ENCODE assay signal across 11 mouse cellular contexts in the genomic region with DNA sequence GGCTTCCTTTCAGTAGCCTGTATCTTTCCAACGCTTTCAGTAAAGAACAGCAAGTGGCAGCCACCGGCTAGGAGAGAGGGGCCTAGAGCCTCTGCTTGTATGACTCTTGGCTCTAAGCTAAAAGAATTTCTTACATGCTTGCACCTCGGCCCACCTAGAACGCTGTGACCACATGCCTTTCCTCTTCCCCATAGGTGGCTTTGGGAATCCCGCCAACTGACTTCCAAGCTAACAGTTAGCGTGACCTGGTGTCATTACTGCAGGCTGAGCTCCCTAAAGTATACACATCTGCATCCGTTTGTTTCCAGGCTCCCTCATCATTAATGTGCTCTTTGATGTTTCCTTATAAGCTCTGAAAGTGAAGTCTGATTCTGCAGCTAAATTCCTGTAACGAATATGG. TPM values are rescaled to one million over a fixed set of nuclear protein-coding genes. Genes with fewer than 3 reads are reported as not detected.
DNase-seq lines count a peak whose midpoint lies in the region; ATAC-seq and TF ChIP-seq lines count a peak whose summit lies in the region.
"Had no signal": no experiment of that assay in that cellular context is flagged by ENCODE, and none has a peak within 500 bp of the region (broad histone marks: within the 10 kb centered on the region; RNA-seq: fewer than 3 reads in every experiment).

No protein-coding gene starts in this region.

- peak overlapping the region; percentile 81; the same call in 1 of the 2 replicates for H3K4me2 ChIP-seq in lung, embryonic 14.5 days
- H3K4me2 ChIP-seq in forebrain, embryonic 15.5 days (replicated peaks): peak overlapping the region; percentile 60
- H3K4me2 ChIP-seq in limb, embryonic 13.5 days (replicated peaks): peak overlapping the region; percentile 76

- TF ChIP-seq POLR2A in olfactory bulb, adult 2 months (IDR thresholded peaks at IDR 0.05; ENCODE audit: insufficient read depth, low read depth, low read length): no peak
- TF ChIP-seq POLR2A in lung, adult 2 months (IDR thresholded peaks at IDR 0.05; ENCODE audit: borderline replicate concordance, extremely low read depth, low read depth, low read length): no peak

- WGBS in lung, embryonic 14.5 days: 67% methylated on average over 8 of the region's 8 CpGs
- 74% methylated on average over 8 of the region's 8 CpGs for WGBS in forebrain, embryonic 15.5 days
- WGBS in limb, embryonic 13.5 days: 37% methylated on average over 8 of the region's 8 CpGs
- WGBS in olfactory bulb, adult 2 months: 71% methylated on average over 8 of the region's 8 CpGs
- 67% methylated on average over 8 of the region's 8 CpGs for WGBS in lung, adult 2 months

- H3K9me3 ChIP-seq in lung, embryonic 14.5 days (ENCODE audit: low read depth, low read length): no peaks in the 10 kb centered on the region
- no peaks in the 10 kb centered on the region for H3K9me3 ChIP-seq in forebrain, embryonic 15.5 days
- no peaks in the 10 kb centered on the region for H3K9me3 ChIP-seq in limb, embryonic 13.5 days
- H3K9me3 ChIP-seq: lung, embryonic 15.5 days; stomach, embryonic 15.5 days had no signal

- no peak for ATAC-seq in lung, embryonic 14.5 days (ENCODE audit: insufficient read depth)
- ATAC-seq in forebrain, embryonic 15.5 days (replicated peaks): no peak
- no peak for ATAC-seq in limb, embryonic 13.5 days (ENCODE audit: low FRiP score, low read depth)

- no peak overlapping the region for H3K9ac ChIP-seq in lung, embryonic 14.5 days
- no peak overlapping the region for H3K9ac ChIP-seq in forebrain, embryonic 15.5 days (replicated peaks)
- H3K9ac ChIP-seq in limb, embryonic 13.5 days: no peak overlapping the region
- H3K9ac ChIP-seq: lung, embryonic 15.5 days; stomach, embryonic 15.5 days had no signal

- H3K27me3 ChIP-seq in lung, embryonic 14.5 days (ENCODE audit: insufficient read depth, low read length): no peaks in the 10 kb centered on the region
- H3K27me3 ChIP-seq in forebrain, embryonic 15.5 days: no peaks in the 10 kb centered on the region
- no peaks in the 10 kb centered on the region for H3K27me3 ChIP-seq in limb, embryonic 13.5 days
- H3K27me3 ChIP-seq: lung, embryonic 15.5 days; stomach, embryonic 15.5 days had no signal

- no peaks in the 10 kb centered on the region; the same call in 1 of the 2 replicates for H3K36me3 ChIP-seq in lung, embryonic 14.5 days (ENCODE audit: insufficient read depth)
- no peaks in the 10 kb centered on the region for H3K36me3 ChIP-seq in forebrain, embryonic 15.5 days
- H3K36me3 ChIP-seq in limb, embryonic 13.5 days: peaks cover under 1% of the 10 kb centered on the region; the same call in 1 of the 2 replicates
- H3K36me3 ChIP-seq: lung, embryonic 15.5 days; stomach, embryonic 15.5 days had no signal

- no peak for TF ChIP-seq CTCF in lung, embryonic 14.5 days (IDR thresholded peaks at IDR 0.05; ENCODE audit: low read depth)
- no peak for TF ChIP-seq CTCF in olfactory bulb, adult 2 months (IDR thresholded peaks at IDR 0.05; ENCODE audit: insufficient read depth, low read depth, low read length)
- TF ChIP-seq CTCF in lung, adult 2 months (IDR thresholded peaks at IDR 0.05; ENCODE audit: insufficient read depth, low read length): no peak

- no peaks in the 10 kb centered on the region; the same call in 1 of the 2 replicates for H3K4me1 ChIP-seq in lung, embryonic 14.5 days (ENCODE audit: insufficient read depth)
- H3K4me1 ChIP-seq in forebrain, embryonic 15.5 days: peaks cover 18% of the 10 kb centered on the region
- H3K4me1 ChIP-seq in limb, embryonic 13.5 days: peaks cover 33% of the 10 kb centered on the region
- peaks cover 6% of the 10 kb centered on the region for H3K4me1 ChIP-seq in olfactory bulb, adult 2 months (ENCODE audit: control insufficient read depth, insufficient read depth, low read length)
- H3K4me1 ChIP-seq in lung, adult 2 months (ENCODE audit: control insufficient read depth, insufficient read depth, low read length): no peaks in the 10 kb centered on the region

- no peak overlapping the region for H3K4me3 ChIP-seq in lung, embryonic 14.5 days (ENCODE audit: low read depth, low read length)
- H3K4me3 ChIP-seq in forebrain, embryonic 15.5 days: peak overlapping the region; percentile 58; the same call in 1 of the 2 replicates
- no peak overlapping the region for H3K4me3 ChIP-seq in limb, embryonic 13.5 days
- H3K4me3 ChIP-seq in olfactory bulb, adult 2 months (ENCODE audit: insufficient read depth, low read depth, low read length): no peak overlapping the region
- no peak overlapping the region for H3K4me3 ChIP-seq in lung, adult 2 months (replicated peaks; ENCODE audit: extremely low read depth, low read depth, low read length)

- no peak overlapping the region for H3K27ac ChIP-seq in lung, embryonic 14.5 days (ENCODE audit: low read depth)
- H3K27ac ChIP-seq in forebrain, embryonic 15.5 days (replicated peaks): peak overlapping the region; percentile 90
- peak overlapping the region; percentile 15; the same call in 1 of the 2 replicates for H3K27ac ChIP-seq in limb, embryonic 13.5 days
- 0 out of 2 replicates have a peak overlapping the region, but pooled peaks have one; percentile 92 for H3K27ac ChIP-seq in olfactory bulb, adult 2 months (ENCODE audit: insufficient read depth, low read depth, low read length)

- DNase-seq in lung, embryonic 14.5 days: no peak
- DNase-seq in lung, postnatal 36 days: no peak
- no peak for DNase-seq in lung, adult 2 months
- no peak for DNase-seq in thymus, adult 18-20 months
- DNase-seq: kidney, postnatal 4 days; right cerebral cortex, adult 18-20 months had no signal

RNA-seq across cellular contexts. Expression of a gene that starts 1.0 kb away (rescaled TPM):
- 48.9 and 54.1 TPM in 2 replicates for polyA plus RNA-seq in lung, embryonic 14.5 days (2014; fragmentation: Nextera tagmentation; extraction: Ambion mirVana)
- 38.8 and 42.8 TPM in 2 replicates for polyA plus RNA-seq in forebrain, embryonic 15.5 days (2015; fragmentation: Nextera tagmentation; extraction: Ambion mirVana)
- 31.9 and 32.6 TPM in 2 replicates for polyA plus RNA-seq in limb, embryonic 13.5 days (2015; fragmentation: Nextera tagmentation; extraction: Ambion mirVana)
- polyA plus RNA-seq in olfactory bulb, adult 2 months (2012; ENCODE audit: insufficient read depth, insufficient read length, low replicate concordance, missing spikeins): not detected in 2 replicates
- 28.4 and 37.5 TPM in 2 replicates for polyA plus RNA-seq in lung, adult 2 months (2012; rRNA removed)

RNA-seq across cellular contexts. Expression of a gene that starts 9.7 kb away (rescaled TPM):
- polyA plus RNA-seq in lung, embryonic 14.5 days (2014; fragmentation: Nextera tagmentation; extraction: Ambion mirVana): 62.8 and 69.6 TPM in 2 replicates
- polyA plus RNA-seq in forebrain, embryonic 15.5 days (2015; fragmentation: Nextera tagmentation; extraction: Ambion mirVana): 109 and 117 TPM in 2 replicates
- polyA plus RNA-seq in limb, embryonic 13.5 days (2015; fragmentation: Nextera tagmentation; extraction: Ambion mirVana): 87.3 and 87.8 TPM in 2 replicates
- not detected in 2 replicates for polyA plus RNA-seq in olfactory bulb, adult 2 months (2012; ENCODE audit: insufficient read depth, insufficient read length, low replicate concordance, missing spikeins)
- polyA plus RNA-seq in lung, adult 2 months (2012; rRNA removed): 39.3 and 40.1 TPM in 2 replicates

RNA-seq across cellular contexts. Expression of a gene that starts 18.7 kb away (rescaled TPM):
- polyA plus RNA-seq in lung, embryonic 14.5 days (2014; fragmentation: Nextera tagmentation; extraction: Ambion mirVana): 615 and 660 TPM in 2 replicates
- 50.5 and 59.5 TPM in 2 replicates for polyA plus RNA-seq in forebrain, embryonic 15.5 days (2015; fragmentation: Nextera tagmentation; extraction: Ambion mirVana)
- 319 TPM in 2 replicates for polyA plus RNA-seq in limb, embryonic 13.5 days (2015; fragmentation: Nextera tagmentation; extraction: Ambion mirVana)
- not detected in 2 replicates for polyA plus RNA-seq in olfactory bulb, adult 2 months (2012; ENCODE audit: insufficient read depth, insufficient read length, low replicate concordance, missing spikeins)
- polyA plus RNA-seq in lung, adult 2 months (2012; rRNA removed): 1,294 and 1,321 TPM in 2 replicates

RNA-seq across cellular contexts. Expression of a gene that starts 50.0 kb away (rescaled TPM):
- 0.31 and 0.42 TPM in 2 replicates for polyA plus RNA-seq in lung, embryonic 14.5 days (2014; fragmentation: Nextera tagmentation; extraction: Ambion mirVana)
- polyA plus RNA-seq in forebrain, embryonic 15.5 days (2015; fragmentation: Nextera tagmentation; extraction: Ambion mirVana): 22.4 and 24.2 TPM in 2 replicates
- 0.60 and 0.61 TPM in 2 replicates for polyA plus RNA-seq in limb, embryonic 13.5 days (2015; fragmentation: Nextera tagmentation; extraction: Ambion mirVana)
- polyA plus RNA-seq in olfactory bulb, adult 2 months (2012; ENCODE audit: insufficient read depth, insufficient read length, low replicate concordance, missing spikeins): not detected in 2 replicates
- 0.27 and 0.44 TPM in 2 replicates for polyA plus RNA-seq in lung, adult 2 months (2012; rRNA removed)

Comparison
In these comparisons a context has a peak if more than half of its experiments do, and no peak if none do; other contexts are left out.
1. RNA of a gene that starts 1.0 kb away (polyA plus RNA-seq): 48.9 to 54.1 TPM in lung, embryonic 14.5 days, 38.8 to 42.8 TPM in forebrain, embryonic 15.5 days, 28.4 to 37.5 TPM in lung, adult 2 months and 31.9 to 32.6 TPM in limb, embryonic 13.5 days; not detected in olfactory bulb, adult 2 months; every median in the first group is over 10 times any median in the second.
2. RNA of a gene that starts 18.7 kb away (polyA plus RNA-seq): 1,294 to 1,321 TPM in lung, adult 2 months, 615 to 660 TPM in lung, embryonic 14.5 days, 319 TPM in limb, embryonic 13.5 days and 50.5 to 59.5 TPM in forebrain, embryonic 15.5 days; not detected in olfactory bulb, adult 2 months; every median in the first group is over 10 times any median in the second.
3. Peak in every context shown above with its lines, with median percentiles within 50 percentile points of each other: H3K4me2 ChIP-seq.